Mouse (Mus musculus) c-Kit-positive CD71-positive TER-119-positive erythroid progenitor cells, embryonic 14.5 days (primary cell): ENCODE results near the gene Tmem106c.

Source experiments
- DNase-seq: peaks from one replicate; pipeline ENCODE4 v3.0.0-alpha.2; 2013; ENCODE audit warnings: low spot score

Gene Tmem106c

GRCm38 (mm10) chr15:98001321-98002112, 37.5 kb downstream of the Tmem106c start:
- no peak for DNase-seq

- DNase-seq = no peak
Measured at GRCm38 (mm10) chr15:98002113-98002990, 38.4 kb downstream of the Tmem106c start.

GRCm38 (mm10) chr15:98002991-98003821, 39.2 kb downstream of the Tmem106c start:
- no peak for DNase-seq

GRCm38 (mm10) chr15:98003822-98004739, 40.1 kb downstream of the Tmem106c start, which contains the start of gene Col2a1:
Gene Col2a1, minus strand, starts transcription at chr15:98004695.
- DNase-seq = no peak

GRCm38 (mm10) chr15:98004740-98005159, 40.8 kb downstream of the Tmem106c start:
- DNase-seq = no peak

- no peak for DNase-seq
Measured at GRCm38 (mm10) chr15:98005181-98005580, 41.2 kb downstream of the Tmem106c start.

- DNase-seq = no peak
Measured at GRCm38 (mm10) chr15:98012810-98013209, 48.8 kb downstream of the Tmem106c start.

GRCm38 (mm10) chr15:98017925-98018324, 53.9 kb downstream of the Tmem106c start:
- no peak for DNase-seq

- DNase-seq = no peak
Measured at GRCm38 (mm10) chr15:98019047-98019446, 55.0 kb downstream of the Tmem106c start.
